Mouse (Mus musculus) small intestine, adult 2 months (tissue): ENCODE results near the gene Isg20.

Experiments
- CTCF ChIP-seq: fragments of 200-500 bp; IDR thresholded peaks from 2 replicates; pipeline ENCODE4 v1.5.1; 2012; ENCODE audit warnings: low read depth, mild to moderate bottlenecking, control low read depth, inconsistent platforms, low read length, moderate library complexity, mixed read lengths; ENCODE audit not compliant: insufficient replicate concordance, insufficient read length; ENCODE audit errors: extremely low read depth
- POLR2A ChIP-seq: fragments of 200-500 bp; IDR thresholded peaks from 2 replicates; pipeline ENCODE4 v1.6.1; 2012; ENCODE audit warnings: low read depth, mild to moderate bottlenecking, control low read depth, inconsistent platforms, low read length, moderate library complexity

- TF ChIP-seq CTCF (no peak), POLR2A (no peak)
These were observed 49.3 kb upstream of the Isg20 start for GRCm38 (mm10) chr7:78863796-78864445.
